Mouse (Mus musculus) intestine, embryonic 15.5 days (tissue): ENCODE results near the gene Rer1. TPM values are rescaled to one million over a fixed set of nuclear protein-coding genes. Genes with fewer than 3 reads are reported as not detected.

Experiments used
- ATAC-seq: fragments of 200-750 bp; cut with Nextera tagmentation; 2 replicates; pipeline ENCODE4 v1.8.0; 2017; ENCODE audit warnings: moderate TSS enrichment, moderate library complexity
- H3K27ac ChIP-seq: fragments of 300-500 bp; sonication (generic); 2 replicates; pipeline ENCODE4 v1.5.1; 2015; ENCODE audit warnings: mild to moderate bottlenecking, inconsistent platforms
- H3K27me3 ChIP-seq: fragments of 300-500 bp; sonication (generic); replicated peaks from 2 replicates; pipeline ENCODE4 v1.6.1; 2015; ENCODE audit warnings: inconsistent platforms
- H3K36me3 ChIP-seq: fragments of 300-500 bp; sonication (generic); 2 replicates; pipeline ENCODE4 v1.6.1; 2015; ENCODE audit warnings: inconsistent platforms
- H3K4me1 ChIP-seq: fragments of 300-500 bp; sonication (generic); replicated peaks from 2 replicates; pipeline ENCODE4 v1.6.1; 2015; ENCODE audit warnings: inconsistent platforms
- H3K4me2 ChIP-seq: fragments of 300-500 bp; sonication (generic); replicated peaks from 2 replicates; pipeline ENCODE4 v1.6.1; 2015; ENCODE audit warnings: mild to moderate bottlenecking, inconsistent platforms
- H3K4me3 ChIP-seq: fragments of 300-500 bp; sonication (generic); replicated peaks from 2 replicates; pipeline ENCODE4 v1.5.1; 2015; ENCODE audit warnings: inconsistent platforms
- H3K9ac ChIP-seq: fragments of 300-500 bp; sonication (generic); 2 replicates; pipeline ENCODE4 v1.6.1; 2015; ENCODE audit warnings: inconsistent platforms
- H3K9me3 ChIP-seq: fragments of 300-500 bp; sonication (generic); 2 replicates; pipeline ENCODE4 v1.6.1; 2016; ENCODE audit warnings: inconsistent platforms
- WGBS: fragments of 180-500 bp; shearing (Covaris S2); methylation state at CpG from one replicate; pipeline ENCODE4 v1.1.7; 2015; 5-methylcytosine and 5-hydroxymethylcytosine counted together
- polyA plus RNA-seq: library from polyadenylated mRNA; unstranded; fragments of >200 nt; fragmentation: Nextera tagmentation; extraction: Ambion mirVana; gene quantifications from 2 replicates; pipeline ENCODE4 v1.2.1, GENCODE M21; 2015

Gene Rer1
- polyA plus RNA-seq, 1 experiment from 2014 or later: 205 TPM

DNA sequence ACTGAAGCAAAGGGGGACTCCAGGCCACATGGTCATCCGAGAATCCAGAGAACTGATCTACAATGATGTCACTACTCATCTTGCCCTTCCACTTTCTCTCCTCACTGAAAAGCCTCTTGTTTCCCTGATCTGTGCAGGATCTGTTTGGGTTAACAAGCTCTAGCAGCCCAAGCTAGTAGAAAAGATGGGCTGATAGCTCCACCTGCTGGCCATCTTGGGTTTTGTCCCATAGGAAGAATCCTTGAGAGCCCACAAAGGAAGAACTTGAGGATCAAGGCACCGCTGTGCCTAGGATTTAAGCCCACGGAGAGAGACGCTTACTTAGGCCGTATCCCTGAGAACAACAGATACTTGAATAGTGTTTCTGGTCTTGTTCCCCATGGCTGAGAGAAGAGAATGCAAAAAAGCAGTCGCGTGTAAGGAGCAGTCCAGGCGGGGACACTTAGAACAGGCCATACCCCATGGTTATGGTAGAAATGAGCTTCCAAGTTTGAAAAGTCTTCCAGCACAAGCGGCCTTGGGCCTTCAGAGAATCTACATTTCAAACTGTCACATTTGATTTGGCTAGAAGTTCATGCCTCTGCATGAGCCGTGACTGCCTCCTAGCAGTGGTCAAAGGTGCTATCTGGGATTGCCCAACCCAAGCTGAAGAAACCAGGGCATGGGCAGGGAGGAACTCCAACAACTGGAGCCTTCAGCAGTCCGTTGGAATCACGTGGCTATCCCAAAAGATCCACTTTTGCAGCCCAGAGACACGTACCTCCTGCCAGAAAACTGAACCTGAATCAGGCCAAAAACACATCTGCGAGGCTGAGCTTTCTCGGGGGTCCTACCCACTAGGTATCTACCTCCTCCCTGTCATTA, 20.0 kb downstream of the Rer1 start:
- ATAC-seq: peak; percentile 72
- H3K9me3 ChIP-seq: no peaks in the 10 kb centered on the region
- peak overlapping the region; percentile 26 for H3K9ac ChIP-seq
- no peaks in the 10 kb centered on the region for H3K27me3 ChIP-seq
- peaks cover 12% of the 10 kb centered on the region for H3K36me3 ChIP-seq
- H3K27ac ChIP-seq: peak overlapping the region; percentile 58
- peak overlapping the region; percentile 64 for H3K4me2 ChIP-seq
- 4% methylated on average over 15 of the region's 15 CpGs for WGBS
- H3K4me1 ChIP-seq: peaks cover 14% of the 10 kb centered on the region; the same call in 1 of the 2 replicates
- H3K4me3 ChIP-seq: peak overlapping the region; percentile 61

DNA sequence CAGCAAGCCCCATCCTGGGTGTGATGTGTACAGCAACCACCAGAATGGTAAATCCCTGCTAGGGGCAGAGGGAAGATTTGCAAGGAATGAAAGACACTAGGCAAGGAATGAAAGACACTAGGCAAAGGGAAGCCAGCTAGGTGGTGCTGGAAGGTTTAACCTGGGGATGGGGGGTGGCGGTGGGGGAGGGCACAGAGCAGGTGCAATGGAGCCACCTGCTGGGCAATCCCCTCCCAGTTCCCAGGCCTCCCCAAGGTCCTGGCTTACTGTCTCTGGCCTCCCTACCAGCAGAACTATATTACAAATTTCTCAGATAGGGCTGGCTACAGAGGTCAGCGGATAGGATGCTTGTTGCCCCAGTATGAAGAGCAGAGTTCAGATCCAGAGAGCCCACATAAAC, 21.7 kb downstream of the Rer1 start:
- peak; percentile 11; the same call in 1 of the 2 replicates for ATAC-seq

DNA sequence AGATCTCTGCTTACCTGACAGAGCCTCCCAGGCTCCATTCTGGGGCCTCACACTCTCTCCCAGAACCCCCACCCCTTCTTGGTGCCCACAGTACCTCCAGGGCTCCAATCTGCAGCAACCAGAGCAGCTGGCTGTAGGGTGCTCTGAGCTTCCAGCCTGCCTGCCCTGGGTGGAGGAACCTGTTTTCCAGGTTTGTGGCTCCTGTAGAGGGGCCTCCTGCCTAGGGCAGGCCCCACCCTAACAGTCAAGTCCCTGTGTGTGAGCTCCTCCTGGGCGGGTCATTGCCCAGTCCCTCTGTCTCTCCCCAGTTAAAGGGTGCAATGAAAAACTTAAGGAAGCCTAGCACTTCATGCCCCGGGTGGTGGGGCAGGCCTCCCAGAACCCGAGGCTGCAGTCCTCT, 22.3 kb downstream of the Rer1 start:
- Histone ChIP-seq H3K4me2 (peak overlapping the region; percentile 55), H3K9ac (peak overlapping the region; percentile 53), H3K4me3 (peak overlapping the region; percentile 31), H3K9me3 (no peaks in the 10 kb centered on the region), H3K4me1 (peaks cover 14% of the 10 kb centered on the region; the same call in 1 of the 2 replicates), H3K36me3 (no peaks in the 10 kb centered on the region), H3K27ac (peak overlapping the region; percentile 93), H3K27me3 (no peaks in the 10 kb centered on the region)
- ATAC-seq: peak; percentile 79
- WGBS: 17% methylated on average over 3 of the region's 3 CpGs

More for the DNA sequence above, 21.7 kb downstream of the Rer1 start:
- 51% methylated on average over 2 of the region's 2 CpGs for WGBS
- H3K27ac ChIP-seq: peak overlapping the region; percentile 91
- no peak overlapping the region for H3K9ac ChIP-seq
- H3K9me3 ChIP-seq: no peaks in the 10 kb centered on the region
- no peak overlapping the region for H3K4me3 ChIP-seq
- H3K27me3 ChIP-seq: no peaks in the 10 kb centered on the region
- no peaks in the 10 kb centered on the region for H3K36me3 ChIP-seq
- peaks cover 14% of the 10 kb centered on the region; the same call in 1 of the 2 replicates for H3K4me1 ChIP-seq
- H3K4me2 ChIP-seq: peak overlapping the region; percentile 55

GRCm38 (mm10) chr4:155058325-155058724, 27.9 kb downstream of the Rer1 start:
- Histone ChIP-seq H3K9ac (no peak overlapping the region), H3K4me2 (no peak overlapping the region), H3K27ac (no peak overlapping the region), H3K9me3 (no peaks in the 10 kb centered on the region), H3K4me1 (peaks cover 21% of the 10 kb centered on the region), H3K4me3 (no peak overlapping the region), H3K27me3 (no peaks in the 10 kb centered on the region), H3K36me3 (no peaks in the 10 kb centered on the region)
- no peak for ATAC-seq
- 40% methylated on average over 10 of the region's 10 CpGs for WGBS

DNA sequence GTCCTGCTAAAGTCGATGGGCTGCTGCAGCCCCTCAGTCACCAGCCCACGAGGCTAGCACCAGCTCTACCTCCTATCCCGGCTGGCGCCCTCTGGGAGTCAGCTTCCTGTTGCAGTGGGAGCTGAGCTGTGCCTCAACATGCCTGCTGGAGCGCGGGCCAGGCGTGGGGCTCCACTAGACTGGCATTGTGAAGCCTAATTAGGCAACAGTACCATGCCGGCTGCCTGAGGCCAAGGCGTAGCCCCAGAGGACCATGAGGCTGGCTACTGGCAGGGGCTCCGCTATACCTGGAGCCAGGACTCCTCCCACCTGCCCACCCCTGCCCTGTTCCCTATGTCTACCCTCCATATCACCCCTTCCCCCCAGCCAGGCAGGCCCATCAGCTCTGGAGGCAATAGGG, 29.5 kb downstream of the Rer1 start, which contains the start of gene Plch2:
TSS of gene Plch2 (minus strand) at position 61 of the 400 bp plus-strand sequence.
- H3K27me3 ChIP-seq: no peaks in the 10 kb centered on the region
- 73% methylated on average over 10 of the region's 10 CpGs for WGBS
- no peaks in the 10 kb centered on the region for H3K9me3 ChIP-seq
- H3K4me2 ChIP-seq: no peak within 1 kb of the TSS
- H3K36me3 ChIP-seq: no peaks in the 10 kb centered on the region
- peaks cover 24% of the 10 kb centered on the region for H3K4me1 ChIP-seq
- ATAC-seq: no peak
- no peak within 1 kb of the TSS for H3K9ac ChIP-seq
- no peak within 1 kb of the TSS for H3K27ac ChIP-seq
- H3K4me3 ChIP-seq: no peak within 1 kb of the TSS

DNA sequence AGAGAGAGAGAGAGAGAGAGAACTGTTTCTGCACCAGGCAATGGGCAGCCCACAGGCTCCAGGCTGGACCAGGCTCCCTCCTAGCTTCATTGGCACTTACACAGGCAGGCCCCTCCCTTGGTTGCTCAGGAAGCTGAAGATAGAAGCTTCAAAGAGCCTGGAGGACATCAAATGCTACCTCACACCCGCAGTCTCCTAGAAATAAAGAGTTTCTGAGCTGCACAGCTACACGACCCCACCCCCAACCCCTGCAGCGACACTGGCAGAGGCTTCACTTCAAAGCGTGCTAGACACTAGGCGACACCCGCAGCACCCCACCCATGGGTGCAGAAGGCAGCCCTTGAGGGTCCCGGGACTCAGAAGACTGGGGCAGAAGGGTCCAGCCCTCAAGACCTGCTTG, 36.1 kb downstream of the Rer1 start:
- 0 out of 2 replicates have a peak, but pooled peaks cover 5% of the 10 kb centered on the region for H3K4me1 ChIP-seq
- H3K4me3 ChIP-seq: no peak overlapping the region
- no peak for ATAC-seq
- H3K9me3 ChIP-seq: no peaks in the 10 kb centered on the region
- no peaks in the 10 kb centered on the region for H3K36me3 ChIP-seq
- no peak overlapping the region for H3K27ac ChIP-seq
- WGBS: 68% methylated on average over 7 of the region's 7 CpGs
- no peaks in the 10 kb centered on the region for H3K27me3 ChIP-seq
- H3K9ac ChIP-seq: no peak overlapping the region
- H3K4me2 ChIP-seq: no peak overlapping the region

DNA sequence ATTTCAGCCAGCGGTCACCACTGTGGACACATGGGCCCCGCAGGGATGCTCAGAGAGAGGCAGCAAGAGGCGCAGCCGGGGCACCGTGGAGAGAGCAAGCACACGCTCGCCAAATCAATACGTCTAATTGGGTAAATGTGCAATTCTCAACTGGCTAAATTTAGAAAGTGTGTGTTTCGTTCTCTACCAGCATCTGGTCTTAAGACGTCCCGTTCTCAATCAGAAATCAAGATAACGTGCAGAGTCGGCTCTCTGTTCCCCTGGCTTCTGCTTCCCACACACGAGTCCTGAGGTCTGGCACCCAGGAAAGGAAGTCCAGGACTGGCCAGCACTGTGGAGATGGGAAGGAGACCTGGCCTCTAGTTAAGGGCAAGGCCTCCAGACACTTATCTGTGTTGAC, 39.5 kb downstream of the Rer1 start:
- H3K36me3 ChIP-seq: no peaks in the 10 kb centered on the region
- H3K27ac ChIP-seq: no peak overlapping the region
- no peak overlapping the region for H3K4me2 ChIP-seq
- no peak overlapping the region for H3K4me3 ChIP-seq
- no peak overlapping the region for H3K9ac ChIP-seq
- 86% methylated on average over 14 of the region's 14 CpGs for WGBS
- ATAC-seq: no peak
- peaks cover 34% of the 10 kb centered on the region for H3K27me3 ChIP-seq
- peaks cover 6% of the 10 kb centered on the region; the same call in 1 of the 2 replicates for H3K4me1 ChIP-seq
- no peaks in the 10 kb centered on the region for H3K9me3 ChIP-seq

DNA sequence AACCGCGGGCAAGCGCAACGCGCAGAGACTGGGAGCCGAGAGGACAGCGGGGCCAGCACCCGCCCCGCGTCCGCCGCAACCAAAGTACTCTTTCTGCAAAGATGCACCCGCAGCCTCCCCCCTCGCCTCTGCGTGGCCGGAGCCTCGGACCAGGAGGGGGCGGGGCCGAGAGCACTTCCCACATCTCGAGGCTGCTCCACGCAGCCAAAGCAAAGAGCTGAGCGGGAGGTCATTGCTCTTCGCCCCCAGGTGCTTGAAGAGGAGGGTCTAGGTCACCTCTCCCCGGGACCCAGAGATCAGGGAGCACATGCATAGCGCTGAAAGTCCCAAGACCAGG, 42.9 kb downstream of the Rer1 start:
- Histone ChIP-seq H3K27me3 (peaks cover 45% of the 10 kb centered on the region), H3K4me3 (peak overlapping the region; percentile 25), H3K36me3 (no peaks in the 10 kb centered on the region), H3K9ac (no peak overlapping the region), H3K27ac (no peak overlapping the region), H3K4me1 (peaks cover 6% of the 10 kb centered on the region; the same call in 1 of the 2 replicates), H3K4me2 (peak overlapping the region; percentile 58), H3K9me3 (no peaks in the 10 kb centered on the region)
- 12% methylated on average over 25 of the region's 25 CpGs for WGBS
- no peak for ATAC-seq

GRCm38 (mm10) chr4:155042606-155043288, 43.4 kb downstream of the Rer1 start:
- Histone ChIP-seq H3K27me3 (peaks cover 45% of the 10 kb centered on the region), H3K27ac (no peak overlapping the region), H3K36me3 (no peaks in the 10 kb centered on the region), H3K9ac (no peak overlapping the region), H3K4me1 (peaks cover 6% of the 10 kb centered on the region; the same call in 1 of the 2 replicates), H3K9me3 (no peaks in the 10 kb centered on the region), H3K4me2 (peak overlapping the region; percentile 58), H3K4me3 (peak overlapping the region; percentile 25)
- WGBS: 11% methylated on average over 65 of the region's 65 CpGs
- ATAC-seq: 0 out of 2 replicates have a peak, but pooled peaks have one; percentile 8

GRCm38 (mm10) chr4:155040696-155041095, 45.5 kb downstream of the Rer1 start:
- 63% methylated on average over 6 of the region's 6 CpGs for WGBS

GRCm38 (mm10) chr4:155040197-155040596, 46.0 kb downstream of the Rer1 start:
- no peak overlapping the region for H3K4me2 ChIP-seq
- H3K36me3 ChIP-seq: no peaks in the 10 kb centered on the region
- WGBS: 55% methylated on average over 9 of the region's 9 CpGs
- H3K9me3 ChIP-seq: no peaks in the 10 kb centered on the region
- H3K27me3 ChIP-seq: peaks cover 45% of the 10 kb centered on the region
- no peak for ATAC-seq
- peaks cover 6% of the 10 kb centered on the region; the same call in 1 of the 2 replicates for H3K4me1 ChIP-seq
- no peak overlapping the region for H3K4me3 ChIP-seq
- H3K9ac ChIP-seq: no peak overlapping the region
- no peak overlapping the region for H3K27ac ChIP-seq

More at GRCm38 (mm10) chr4:155040696-155041095, 45.5 kb downstream of the Rer1 start:
- H3K9me3 ChIP-seq: no peaks in the 10 kb centered on the region
- H3K36me3 ChIP-seq: no peaks in the 10 kb centered on the region
- ATAC-seq: no peak
- H3K9ac ChIP-seq: no peak overlapping the region
- H3K27ac ChIP-seq: no peak overlapping the region
- no peak overlapping the region for H3K4me3 ChIP-seq
- H3K4me2 ChIP-seq: no peak overlapping the region
- H3K27me3 ChIP-seq: peaks cover 45% of the 10 kb centered on the region
- peaks cover 6% of the 10 kb centered on the region; the same call in 1 of the 2 replicates for H3K4me1 ChIP-seq

GRCm38 (mm10) chr4:155034787-155035186, 51.4 kb downstream of the Rer1 start:
- 69% methylated on average over 13 of the region's 13 CpGs for WGBS

More at GRCm38 (mm10) chr4:155034787-155035186, 51.4 kb downstream of the Rer1 start:
- ATAC-seq: no peak
- no peak overlapping the region for H3K4me3 ChIP-seq
- no peak overlapping the region for H3K27ac ChIP-seq
- H3K9me3 ChIP-seq: no peaks in the 10 kb centered on the region
- H3K27me3 ChIP-seq: 0 out of 2 replicates have a peak, but pooled peaks cover 5% of the 10 kb centered on the region
- H3K4me1 ChIP-seq: no peaks in the 10 kb centered on the region
- H3K36me3 ChIP-seq: no peaks in the 10 kb centered on the region
- no peak overlapping the region for H3K9ac ChIP-seq
- H3K4me2 ChIP-seq: no peak overlapping the region
